Mouse (Mus musculus) brain, embryonic 14.5 days (tissue): ENCODE measurements at regions not wholly inside any gene's neighbourhood (a gene's known extent, or its start where the extent isn't known, plus 50 kb on each side); places are given as distances from the start of the nearest gene placed in this dataset.

ENCODE experiments used
- CTCF ChIP-seq: fragments of 200-500 bp; IDR thresholded peaks from 2 replicates; pipeline ENCODE4 v1.5.1; 2012; ENCODE audit warnings: inconsistent platforms, mild to moderate bottlenecking, moderate library complexity, borderline replicate concordance; ENCODE audit not compliant: insufficient read depth, insufficient read length; ENCODE audit errors: extremely low read depth
- POLR2A ChIP-seq: fragments of 200-500 bp; IDR thresholded peaks from 2 replicates; pipeline ENCODE4 v1.6.1; 2012; ENCODE audit warnings: mild to moderate bottlenecking, inconsistent platforms, borderline replicate concordance; ENCODE audit not compliant: poor library complexity, insufficient read depth, insufficient read length, severe bottlenecking; ENCODE audit errors: extremely low read depth

- TF ChIP-seq POLR2A (no peak), CTCF (no peak)
Measured at GRCm38 (mm10) chr15:5517244-5517966, 273.4 kb upstream of the Ptger4 start.
